Mouse (Mus musculus): Measurements from ENCODE around the gene Ada.
"Not testable (repeated sequence)": the region's sequence is repeated elsewhere in the genome, so short reads cannot be mapped to it uniquely, and the experiment has no call there.

The Ada gene

DNA sequence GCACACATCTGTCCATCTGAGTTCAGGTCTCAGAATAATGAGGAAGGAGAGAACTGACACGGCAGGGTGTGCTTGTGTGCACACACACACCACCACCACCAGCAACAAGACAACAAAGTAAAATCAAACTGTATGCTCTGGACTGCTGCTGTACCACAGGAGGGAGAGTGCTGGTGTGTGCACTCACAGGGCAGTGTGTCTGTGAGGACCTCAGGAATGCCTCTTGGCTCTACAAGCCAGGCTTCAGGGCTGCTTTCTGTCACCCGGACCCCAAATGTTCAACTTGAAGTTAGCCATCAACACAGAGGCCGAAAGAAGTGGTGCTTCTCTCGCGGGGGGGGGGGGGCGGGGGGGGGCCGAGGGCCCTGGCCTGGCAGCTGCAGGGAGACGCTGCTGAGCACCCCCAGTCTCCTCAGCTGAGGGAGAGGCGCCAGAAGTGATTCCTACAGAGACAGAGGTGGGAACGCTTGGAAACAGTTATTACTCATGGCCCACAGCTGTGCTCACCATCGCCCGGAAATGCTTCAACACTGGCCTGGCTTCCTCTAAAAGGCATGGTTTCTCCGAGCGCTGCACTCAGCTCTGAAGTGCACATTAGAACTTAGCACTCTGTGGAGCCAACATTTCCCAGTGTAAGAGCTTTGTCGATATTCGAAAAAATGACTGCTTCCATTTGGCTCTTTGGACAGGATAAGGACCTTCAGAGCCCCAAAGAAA, 52.1 kb downstream of the Ada start:
- DNase-seq (ENCODE audit: low spot score in 2 of 2), result no peak

GRCm38 (mm10) chr2:163696763-163697162, 53.3 kb downstream of the Ada start:
- DNase-seq (ENCODE audit: low spot score in 2 of 2), result no peak

- no peak for DNase-seq (ENCODE audit: low spot score in 2 of 2)
Observed at GRCm38 (mm10) chr2:163693716-163694314, 56.2 kb downstream of the Ada start.

GRCm38 (mm10) chr2:163692873-163693612, 57.0 kb downstream of the Ada start:
- DNase-seq (ENCODE audit: low spot score in 2 of 2), result no peak

- no peak for DNase-seq (ENCODE audit: low spot score in 2 of 2)
Observed at GRCm38 (mm10) chr2:163691846-163692605, 58.0 kb downstream of the Ada start.

- no peak for DNase-seq (ENCODE audit: low spot score in 2 of 2)
Observed at GRCm38 (mm10) chr2:163690409-163691304, 59.4 kb downstream of the Ada start.

GRCm38 (mm10) chr2:163689771-163690170, 60.3 kb downstream of the Ada start:
- no peak for DNase-seq (ENCODE audit: low spot score in 2 of 2)

DNA sequence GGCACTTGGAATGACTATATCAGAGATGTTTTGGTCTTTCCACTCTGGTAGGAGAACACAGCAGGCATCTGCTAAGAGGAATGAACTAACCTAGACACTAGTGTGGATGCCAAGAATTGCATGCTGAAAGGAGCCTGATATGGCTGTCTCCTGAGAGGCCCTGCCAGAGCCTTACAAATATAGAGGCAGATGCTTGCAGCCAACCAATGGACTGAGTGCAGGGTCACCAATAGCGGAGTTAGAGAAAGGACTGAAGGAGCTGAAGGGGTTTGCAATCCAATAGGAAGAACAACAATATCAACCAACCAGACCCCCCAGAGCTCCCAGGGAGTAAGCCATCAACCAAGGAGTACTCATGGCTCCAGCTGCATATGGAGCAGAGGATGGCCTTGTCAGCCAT, 61.7 kb downstream of the Ada start:
- not testable (repeated sequence) for DNase-seq (ENCODE audit: low spot score in 2 of 2)

- no peak for DNase-seq (ENCODE audit: low spot score in 2 of 2)
Observed at GRCm38 (mm10) chr2:163686886-163687285, 63.2 kb downstream of the Ada start.

GRCm38 (mm10) chr2:163686233-163686632, 63.8 kb downstream of the Ada start:
- DNase-seq (ENCODE audit: low spot score in 2 of 2), result no peak

DNA sequence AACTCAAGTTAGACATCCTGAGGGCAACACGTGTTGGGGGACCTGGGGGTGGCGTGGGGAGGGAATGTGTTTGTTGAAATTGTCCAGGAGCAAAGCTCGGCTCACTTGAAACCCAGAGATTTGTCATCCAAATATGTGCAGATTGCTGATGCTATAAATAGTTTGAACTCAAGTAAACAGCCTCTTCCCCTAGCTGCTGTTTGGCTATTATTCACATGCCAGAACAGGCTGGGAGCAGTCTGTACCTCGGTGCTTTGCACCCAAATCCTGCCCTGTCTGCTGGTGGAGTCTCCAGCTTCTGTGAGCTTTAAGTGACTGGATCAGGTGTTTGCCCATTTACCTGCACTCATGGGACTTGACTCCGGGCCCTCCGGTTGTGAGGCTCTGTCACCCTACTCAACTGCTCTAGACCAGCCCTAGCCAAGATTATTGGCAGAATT, 64.3 kb downstream of the Ada start:
- peak in 1 of 2 experiments; percentile 34 for DNase-seq (ENCODE audit: low spot score in 2 of 2)

GRCm38 (mm10) chr2:163685287-163685686, 64.8 kb downstream of the Ada start:
- no peak for DNase-seq (ENCODE audit: low spot score in 2 of 2)

- DNase-seq (ENCODE audit: low spot score in 2 of 2), result no peak
Observed at GRCm38 (mm10) chr2:163682344-163682743, 67.7 kb downstream of the Ada start.

DNA sequence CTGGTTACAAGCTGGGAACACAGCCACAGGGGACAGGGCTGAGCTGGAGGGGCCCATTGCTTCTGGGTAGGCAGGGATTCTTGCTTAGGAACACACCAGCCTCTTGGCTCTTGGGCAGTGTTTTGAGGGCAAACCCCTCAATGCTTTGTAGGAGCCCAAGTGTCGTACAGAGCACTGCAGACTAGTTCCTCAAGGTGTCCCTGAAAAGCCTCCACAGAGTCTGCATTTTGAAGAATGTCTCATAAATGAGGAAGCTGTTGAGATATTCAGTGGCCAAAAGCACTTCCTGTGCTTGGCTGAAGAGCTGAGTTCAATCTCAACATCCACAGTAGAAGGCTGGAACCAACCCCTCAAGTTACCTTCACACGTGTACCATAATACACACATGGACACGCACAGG, 73.3 kb downstream of the Ada start:
- no peak for DNase-seq (ENCODE audit: low spot score in 2 of 2)

All from frontal cortex, postnatal 25 days (tissue).